8 mouse cellular contexts compared by ENCODE assay signal in the genomic region with DNA sequence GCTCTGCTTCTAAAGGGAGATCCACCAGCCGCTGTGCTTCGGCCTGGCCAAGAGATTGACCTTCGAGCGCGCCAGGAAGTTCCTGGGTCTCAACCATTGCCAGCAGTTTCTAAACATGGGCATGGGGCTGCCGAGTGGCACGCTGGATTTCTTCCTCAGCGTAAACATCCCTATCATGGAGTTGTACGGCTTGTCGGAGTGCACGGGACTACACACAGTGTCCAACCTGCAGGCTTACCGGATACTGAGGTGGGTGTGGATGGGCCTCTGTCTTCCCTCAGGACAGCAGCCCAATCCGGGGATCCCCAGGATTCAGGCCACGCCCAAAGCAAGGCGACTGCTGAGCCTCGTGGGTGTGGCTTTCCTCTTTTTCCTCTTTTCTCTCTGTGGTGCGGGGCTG. TPM values are rescaled to one million over a fixed set of nuclear protein-coding genes. Genes with fewer than 3 reads are reported as not detected.
A peak's percentile ranks its signal among the peaks of the same experiment; 100 is the strongest.
DNase-seq lines count a peak whose midpoint lies in the region; ATAC-seq lines count a peak whose summit lies in the region.

No protein-coding gene starts in this region.

- H3K36me3 ChIP-seq in liver, embryonic 15.5 days (replicated peaks) = no peaks in the 10 kb centered on the region
- no peaks in the 10 kb centered on the region for H3K36me3 ChIP-seq in midbrain, embryonic 15.5 days (replicated peaks)

- ATAC-seq in liver, embryonic 15.5 days (ENCODE audit: insufficient read depth) = no peak
- no peak for ATAC-seq in midbrain, embryonic 15.5 days (replicated peaks)

- no peak overlapping the region; the same call in 1 of the 2 replicates for H3K4me3 ChIP-seq in liver, embryonic 15.5 days (replicated peaks)
- H3K4me3 ChIP-seq in midbrain, embryonic 15.5 days = no peak overlapping the region

- H3K4me1 ChIP-seq in liver, embryonic 15.5 days (replicated peaks) = peaks cover 13% of the 10 kb centered on the region
- no peaks in the 10 kb centered on the region for H3K4me1 ChIP-seq in midbrain, embryonic 15.5 days

- peaks cover 6% of the 10 kb centered on the region; the same call in 1 of the 2 replicates for H3K27me3 ChIP-seq in liver, embryonic 15.5 days
- no peaks in the 10 kb centered on the region for H3K27me3 ChIP-seq in midbrain, embryonic 15.5 days (replicated peaks)

- peak; percentile 71 for DNase-seq in adrenal gland, adult 2 months
- DNase-seq in adrenal gland, adult 8-10 months = no peak
- DNase-seq in urinary bladder, postnatal 14 days (ENCODE audit: low spot score) = peak; percentile 32
- DNase-seq in urinary bladder, adult 2 months (ENCODE audit: low spot score) = no peak
- DNase-seq in testis, postnatal 14 days (ENCODE audit: low spot score) = peak; percentile 38
- DNase-seq in gastrocnemius, adult 18-20 months (ENCODE audit: low spot score) = no peak

- H3K9me3 ChIP-seq in liver, embryonic 15.5 days (replicated peaks) = no peaks in the 10 kb centered on the region
- H3K9me3 ChIP-seq in midbrain, embryonic 15.5 days = no peaks in the 10 kb centered on the region

- no peak overlapping the region for H3K9ac ChIP-seq in liver, embryonic 15.5 days
- no peak overlapping the region for H3K9ac ChIP-seq in midbrain, embryonic 15.5 days

- WGBS in liver, embryonic 15.5 days (ENCODE audit: insufficient replicate concordance) = 32% methylated on average over 17 of the region's 17 CpGs
- 55% methylated on average over 17 of the region's 17 CpGs for WGBS in midbrain, embryonic 15.5 days

- H3K27ac ChIP-seq in liver, embryonic 15.5 days (replicated peaks) = no peak overlapping the region
- no peak overlapping the region for H3K27ac ChIP-seq in midbrain, embryonic 15.5 days

- H3K4me2 ChIP-seq in liver, embryonic 15.5 days = peak overlapping the region; percentile 50
- H3K4me2 ChIP-seq in midbrain, embryonic 15.5 days = no peak overlapping the region

RNA-seq across cellular contexts. Expression of gene 1700061G19Rik, which starts 8.3 kb away (rescaled TPM):
- total RNA-seq in adrenal gland, adult 2 months (2021) = 1 to 10 TPM; 2.7 to 5.1 TPM
- polyA plus RNA-seq in adrenal gland, adult 2 months (2012; rRNA removed) = 0.07 and 0.13 TPM in 2 replicates
- 1 to 10 TPM in 3 of 4 experiments, under 1 TPM in 1; 0.34 to 1.7 (median 1.3) TPM for total RNA-seq in adrenal gland, adult 8-10 months (2022)
- 2.9 and 3.1 TPM in 2 replicates for polyA plus RNA-seq in urinary bladder, adult 2 months (2012; rRNA removed)
- 0.03 and 0.07 TPM in 2 replicates for polyA plus RNA-seq in liver, embryonic 15.5 days (2015; fragmentation: Nextera tagmentation; extraction: Ambion mirVana)
- not detected for total RNA-seq in gastrocnemius, adult 18-20 months (2021)
- polyA plus RNA-seq in midbrain, embryonic 15.5 days (2015; fragmentation: Nextera tagmentation; extraction: Ambion mirVana) = 0.37 and 0.49 TPM in 2 replicates

RNA-seq across cellular contexts. Expression of gene Acsbg2, which starts 9.4 kb away (rescaled TPM):
- under 1 TPM; 0.20 to 0.59 TPM for total RNA-seq in adrenal gland, adult 2 months (2021)
- polyA plus RNA-seq in adrenal gland, adult 2 months (2012; rRNA removed) = 0.09 and 0.11 TPM in 2 replicates
- total RNA-seq in adrenal gland, adult 8-10 months (2022) = under 1 TPM in 3 of 4 experiments, not detected in 1; 0.22 to 0.40 (median 0.23) TPM
- 0.03 TPM in 1 of 2 replicates, not detected in the other for polyA plus RNA-seq in urinary bladder, adult 2 months (2012; rRNA removed)
- polyA plus RNA-seq in liver, embryonic 15.5 days (2015; fragmentation: Nextera tagmentation; extraction: Ambion mirVana) = not detected in 2 replicates
- not detected for total RNA-seq in gastrocnemius, adult 18-20 months (2021)
- polyA plus RNA-seq in midbrain, embryonic 15.5 days (2015; fragmentation: Nextera tagmentation; extraction: Ambion mirVana) = not detected in 2 replicates

RNA-seq across cellular contexts. Expression of gene Mllt1, which starts 51.6 kb away (rescaled TPM):
- total RNA-seq in adrenal gland, adult 2 months (2021) = 10 to 100 TPM; 32.9 to 46.8 TPM
- 54.8 and 55.0 TPM in 2 replicates for polyA plus RNA-seq in adrenal gland, adult 2 months (2012; rRNA removed)
- 10 to 100 TPM; 29.0 to 38.7 (median 36.0) TPM for total RNA-seq in adrenal gland, adult 8-10 months (2022)
- 33.8 and 34.5 TPM in 2 replicates for polyA plus RNA-seq in urinary bladder, adult 2 months (2012; rRNA removed)
- polyA plus RNA-seq in liver, embryonic 15.5 days (2015; fragmentation: Nextera tagmentation; extraction: Ambion mirVana) = 9.0 and 10.2 TPM in 2 replicates
- total RNA-seq in gastrocnemius, adult 18-20 months (2021) = 10 to 100 TPM; 22.0 to 22.2 TPM
- polyA plus RNA-seq in midbrain, embryonic 15.5 days (2015; fragmentation: Nextera tagmentation; extraction: Ambion mirVana) = 103 and 106 TPM in 2 replicates

RNA-seq across cellular contexts. Expression of gene Rfx2, which starts 52.8 kb away (rescaled TPM):
- total RNA-seq in adrenal gland, adult 2 months (2021) = 1 to 10 TPM; 5.7 to 7.8 TPM
- polyA plus RNA-seq in adrenal gland, adult 2 months (2012; rRNA removed) = 12.3 and 13.4 TPM in 2 replicates
- 1 to 10 TPM; 5.5 to 9.5 (median 6.8) TPM for total RNA-seq in adrenal gland, adult 8-10 months (2022)
- polyA plus RNA-seq in urinary bladder, adult 2 months (2012; rRNA removed) = 6.6 and 9.4 TPM in 2 replicates
- 11.9 and 14.6 TPM in 2 replicates for polyA plus RNA-seq in liver, embryonic 15.5 days (2015; fragmentation: Nextera tagmentation; extraction: Ambion mirVana)
- 1 to 10 TPM; 2.1 to 3.1 TPM for total RNA-seq in gastrocnemius, adult 18-20 months (2021)
- 5.4 and 6.0 TPM in 2 replicates for polyA plus RNA-seq in midbrain, embryonic 15.5 days (2015; fragmentation: Nextera tagmentation; extraction: Ambion mirVana)

Comparison
In these comparisons a context has a peak if more than half of its experiments do, and no peak if none do; other contexts are left out.
1. DNase-seq: peak in adrenal gland, adult 2 months (single experiment), urinary bladder, postnatal 14 days (single experiment) and testis, postnatal 14 days (single experiment); none in adrenal gland, adult 8-10 months (single experiment), urinary bladder, adult 2 months (single experiment) and gastrocnemius, adult 18-20 months (single experiment).